Mouse (Mus musculus) ES-E14 (cell line): ENCODE results near the gene Mex3d.

ENCODE experiments used
- MAFK ChIP-seq: IDR thresholded peaks from 2 replicates; pipeline ENCODE4 v1.6.1; 2014; ENCODE audit warnings: mild to moderate bottlenecking, low read depth, low read length, inconsistent platforms; ENCODE audit not compliant: insufficient read depth
- ZNF384 ChIP-seq: IDR thresholded peaks from 2 replicates; pipeline ENCODE4 v1.6.1; 2012; ENCODE audit warnings: low read depth, low read length, inconsistent platforms

- TF ChIP-seq MAFK = no peak
- TF ChIP-seq ZNF384 = no peak
Observed at GRCm38 (mm10) chr10:80357336-80357735, 30.1 kb downstream of the Mex3d start.
